Mouse (Mus musculus) heart, postnatal 14 days (tissue): ENCODE measurements around the gene Gpr149. TPM values are rescaled to one million over a fixed set of nuclear protein-coding genes. Genes with fewer than 3 reads are reported as not detected.

ENCODE experiments used
- DNase-seq, 2 experiments: peaks; one replicate each; pipeline ENCODE4 v3.0.0; 2021 to 2022
- intact Hi-C: fragments of 180-260 bp; cut with DNase I; formaldehyde crosslinking; loops from one replicate; pipeline ENCODE4 v1.15.1; 2025
- long read RNA-seq, 2 experiments: library from polyadenylated mRNA; stranded (forward); transcript quantifications; one replicate each; pipeline ENCODE4 v2.0.0; 2021
- total RNA-seq, 2 experiments: library from RNA; stranded (reverse); gene quantifications; 2 replicates each; pipeline ENCODE4 v1.2.3; 2021

Gpr149 gene
- not detected for total RNA-seq
- long read RNA-seq, experiment 1: 0 reads
- long read RNA-seq, experiment 2: 0 reads

GRCm38 (mm10) chr3:62604973-62605372 lies at the start of gene Gpr149:
Gpr149 (minus strand) TSS chr3:62605140.
- intact Hi-C loops: no loop called here
- DNase-seq: no peak

DNA sequence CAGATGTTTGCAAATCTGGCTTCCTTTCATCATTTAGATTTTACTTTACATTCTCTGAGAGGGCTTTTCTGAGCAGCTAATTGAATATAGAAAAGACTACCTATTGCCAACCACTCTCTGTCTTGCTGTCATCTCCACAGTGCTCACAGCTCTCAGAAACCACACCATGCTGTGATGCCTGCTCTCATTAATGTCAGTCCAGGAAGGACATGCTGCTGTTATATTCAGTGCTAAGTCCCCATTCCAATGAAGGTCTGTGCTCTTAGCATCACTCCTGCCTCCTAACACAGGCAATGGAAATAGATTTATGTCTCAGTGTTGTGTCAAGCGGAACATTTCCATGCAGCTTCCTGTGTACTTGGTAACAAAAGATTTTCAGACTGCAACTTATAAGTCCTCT lies 45.6 kb upstream of the Gpr149 start:
- intact Hi-C loops: no loop called here
- no peak for DNase-seq

- intact Hi-C loops: no loop called here
- no peak for DNase-seq
These were observed 5.9 kb upstream of the Gpr149 start for GRCm38 (mm10) chr3:62610861-62611260.

- DNase-seq: no peak
- intact Hi-C loops: no loop called here
These were observed 991 bp upstream of the Gpr149 start for GRCm38 (mm10) chr3:62605931-62606330.

DNA sequence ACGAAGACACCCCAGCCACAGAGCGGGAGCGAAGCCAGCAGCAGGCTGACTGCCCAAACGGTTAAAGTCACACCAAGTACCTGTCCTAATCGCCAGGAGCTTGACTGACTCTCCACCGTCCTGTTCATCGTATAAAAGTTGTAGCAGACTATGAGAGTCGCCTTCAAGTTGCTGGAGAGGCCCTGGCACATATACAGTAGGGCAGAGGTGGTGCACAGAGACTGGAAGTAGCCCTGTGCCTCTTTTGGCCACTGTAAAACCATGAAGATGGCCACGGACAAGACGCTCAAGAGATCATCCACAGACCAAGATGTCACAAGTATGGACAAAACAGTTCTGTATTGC lies 921 bp downstream of the Gpr149 start:
- DNase-seq: no peak
- intact Hi-C loops: no loop called here

GRCm38 (mm10) chr3:62603231-62604046 lies 1.5 kb downstream of the Gpr149 start:
- DNase-seq: no peak
- intact Hi-C loops: no loop called here

DNA sequence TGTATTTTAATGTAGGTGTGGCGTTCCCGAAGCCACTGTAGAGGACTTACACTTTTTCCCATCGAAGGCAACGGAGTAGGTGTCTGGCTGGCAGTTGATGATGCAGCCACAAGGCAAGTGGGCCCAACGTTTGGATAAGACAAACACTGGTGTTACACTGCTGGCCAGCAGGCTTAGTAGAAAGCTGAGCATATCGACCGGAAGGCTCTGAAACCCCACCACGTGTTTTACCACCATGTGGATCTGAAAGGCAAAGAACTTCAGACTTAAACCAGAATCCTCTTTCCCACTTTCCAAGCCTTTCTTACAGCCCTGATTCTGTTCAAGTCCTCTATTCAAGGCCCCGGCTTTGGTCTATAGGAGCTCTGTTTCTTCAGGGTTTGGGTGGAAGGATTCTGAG lies 2.5 kb downstream of the Gpr149 start:
- intact Hi-C loops: no loop called here
- DNase-seq: no peak

GRCm38 (mm10) chr3:62594842-62595241 lies 10.1 kb downstream of the Gpr149 start:
- DNase-seq: peak; percentile 9 to 40
- intact Hi-C loops: no loop called here

GRCm38 (mm10) chr3:62585072-62585471 lies 19.9 kb downstream of the Gpr149 start:
- intact Hi-C loops: no loop called here
- DNase-seq: no peak

DNA sequence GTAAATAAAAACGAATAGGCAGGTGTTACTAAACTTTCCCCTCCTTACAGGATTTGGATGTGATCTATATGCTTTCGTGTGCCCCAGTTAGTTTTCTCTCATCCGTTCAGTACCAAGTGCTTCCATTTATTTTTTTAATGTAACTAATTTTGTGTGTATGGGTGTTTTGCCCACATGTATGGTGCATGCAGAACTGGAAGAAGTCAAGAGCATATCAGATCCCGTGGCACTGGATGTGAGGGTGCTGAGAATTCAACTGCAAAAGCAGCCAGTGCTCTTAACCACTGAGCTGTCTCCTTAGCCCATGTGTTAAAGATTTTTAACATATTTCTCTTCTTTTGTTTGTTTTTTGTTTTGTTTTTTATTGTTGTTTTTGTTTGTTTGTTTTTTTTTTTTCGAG lies 77.3 kb downstream of the Gpr149 start:
- no peak for DNase-seq
- intact Hi-C loops: no loop called here

GRCm38 (mm10) chr3:62527160-62527559 lies 77.8 kb downstream of the Gpr149 start:
- no peak for DNase-seq
- intact Hi-C loops: no loop called here

GRCm38 (mm10) chr3:62507206-62507647 lies 97.7 kb downstream of the Gpr149 start:
- DNase-seq: no peak
- intact Hi-C loops: no loop called here

GRCm38 (mm10) chr3:62506488-62507205 lies 98.3 kb downstream of the Gpr149 start, which contains the start of gene Dhx36:
Dhx36 (minus strand) TSS chr3:62507004.
- intact Hi-C loops: no loop called here
- DNase-seq: peak; percentile 96 to 99

DNA sequence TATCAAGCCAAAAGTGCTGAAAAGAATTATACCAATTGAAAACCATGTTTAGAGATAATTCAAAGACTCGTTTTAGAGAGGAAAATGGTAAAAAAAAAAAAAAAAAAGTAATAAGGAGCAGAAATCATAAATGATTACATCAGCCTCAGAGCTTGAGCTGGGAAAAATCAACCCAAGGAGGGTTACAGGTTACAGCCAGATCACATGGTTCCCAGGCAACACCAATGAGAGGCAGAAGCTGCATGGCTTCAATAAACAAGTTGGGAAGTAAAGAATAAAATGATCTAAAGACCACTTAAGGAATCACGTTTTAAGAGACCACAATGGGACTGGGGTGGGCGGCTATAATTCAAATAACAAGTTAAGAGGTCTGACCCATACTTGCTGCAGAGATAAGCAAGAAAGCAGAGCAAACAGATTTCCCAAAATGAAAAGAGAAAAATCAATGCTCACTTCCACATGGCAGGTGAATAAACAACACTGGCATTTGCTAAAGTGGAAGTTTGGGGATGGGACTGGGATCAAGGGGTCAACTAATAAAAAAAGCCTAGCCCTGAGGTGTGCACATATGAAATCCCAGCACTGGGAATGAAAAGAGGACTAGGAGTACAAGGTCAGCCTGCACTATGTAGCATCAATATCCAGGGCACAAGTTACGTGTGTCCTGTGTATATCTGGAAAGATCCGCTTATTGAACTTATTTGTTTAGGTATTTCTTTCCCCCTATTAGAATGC lies 99.6 kb downstream of the Gpr149 start:
- intact Hi-C loops: no loop called here
- no peak for DNase-seq

DNA sequence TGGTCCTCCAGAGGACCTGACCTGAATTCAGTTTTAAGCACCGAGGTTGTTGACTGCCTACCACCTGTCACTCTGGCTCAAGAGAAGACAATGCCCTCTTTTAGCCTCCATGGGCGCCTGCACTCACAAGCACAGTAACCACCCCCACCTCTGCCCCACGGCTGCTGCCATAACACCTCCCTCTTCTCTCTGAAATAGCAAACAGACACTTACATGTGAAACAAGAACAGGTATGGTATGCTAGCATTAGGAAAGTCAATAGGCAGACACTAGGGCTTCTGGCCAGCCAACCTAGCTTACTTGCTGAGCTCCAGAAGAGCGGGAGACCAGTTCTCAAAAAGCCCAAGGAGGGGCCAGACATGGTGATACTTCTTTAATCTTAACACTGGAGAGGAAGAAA lies 105.6 kb downstream of the Gpr149 start:
- intact Hi-C loops: no loop called here
- no peak for DNase-seq

- intact Hi-C loops: no loop called here
- no peak for DNase-seq
These were observed 112.4 kb downstream of the Gpr149 start for GRCm38 (mm10) chr3:62492568-62492967.

GRCm38 (mm10) chr3:62484340-62484739 lies 120.6 kb downstream of the Gpr149 start:
- DNase-seq: no peak
- intact Hi-C loops: no loop called here
